Mouse (Mus musculus): ENCODE measurements at regions not wholly inside any gene's neighbourhood (a gene's known extent, or its start where the extent isn't known, plus 50 kb on each side); places are given as distances from the start of the nearest gene placed in this dataset.

DNA sequence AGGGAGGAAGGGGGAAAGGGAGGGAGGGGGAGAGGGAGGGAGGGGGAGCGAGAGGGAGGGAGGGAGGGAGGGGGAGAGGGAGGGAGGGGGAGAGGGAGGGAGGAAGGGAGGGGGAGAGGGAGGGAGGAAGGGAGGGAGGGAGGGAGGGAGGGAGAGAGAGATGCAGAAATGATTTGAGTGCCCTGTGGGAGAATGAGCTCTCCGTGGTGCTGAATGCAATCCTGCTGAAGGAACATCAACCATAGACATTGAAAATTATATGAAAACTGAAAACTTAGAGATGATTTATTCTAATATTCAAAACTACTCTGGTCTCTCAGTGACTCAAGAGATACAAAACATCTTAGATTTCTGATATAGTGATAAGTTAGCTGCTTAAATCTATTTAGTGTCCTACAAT is 557.2 kb upstream of the Apob start:
- TF ChIP-seq GATA1 (IDR thresholded peaks at IDR 0.05; ENCODE audit: borderline replicate concordance, low read length), result no peak
- TF ChIP-seq FLI1 (IDR thresholded peaks at IDR 0.05; ENCODE audit: low read length), result no peak

Data from megakaryocyte, embryonic 14.5 days (primary cell).